In the genomic region with DNA sequence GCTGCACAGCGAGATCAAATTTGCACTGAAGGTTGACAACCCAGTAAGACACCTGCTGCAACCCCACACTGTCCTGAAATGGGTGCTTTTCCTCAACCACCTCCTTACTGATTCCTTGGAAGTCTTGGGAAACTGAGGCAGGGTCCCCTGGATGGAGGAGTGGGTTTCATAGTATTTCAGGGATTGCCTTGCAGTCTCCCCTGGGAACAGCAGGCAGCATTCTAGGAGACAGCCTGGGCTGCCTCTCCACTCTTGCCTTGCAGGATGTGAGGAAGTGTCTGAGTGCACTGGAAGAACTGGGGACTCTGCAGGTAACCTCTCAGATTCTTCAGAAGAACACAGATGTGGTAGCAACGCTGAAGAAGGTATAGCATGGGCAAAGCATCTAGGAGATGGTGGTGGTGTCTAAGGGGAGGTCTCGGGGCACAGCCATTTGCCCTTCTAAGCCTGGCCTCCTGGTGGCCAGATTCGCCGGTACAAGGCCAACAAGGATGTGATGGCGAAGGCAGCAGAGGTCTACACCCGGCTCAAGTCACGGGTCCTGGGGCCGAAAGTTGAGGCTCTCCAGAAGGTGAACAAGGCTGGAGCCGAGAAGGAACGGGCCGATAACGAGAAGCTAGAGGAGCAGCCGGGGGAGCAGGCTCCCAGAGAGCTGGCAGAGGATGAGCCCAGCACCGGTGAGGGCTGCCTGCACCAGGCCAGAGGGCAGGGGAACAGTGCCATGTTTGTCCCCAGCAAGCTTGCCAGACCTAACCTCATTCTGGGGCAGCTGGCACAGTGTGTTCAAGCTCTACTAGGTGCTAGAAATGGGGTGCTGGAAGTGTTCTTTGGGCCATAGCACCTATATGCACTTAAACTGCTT, we compare ENCODE assay signal across 21 mouse cellular contexts. TPM values are rescaled to one million over a fixed set of nuclear protein-coding genes. Genes with fewer than 3 reads are reported as not detected.
DNase-seq lines count a peak whose midpoint lies in the region; ATAC-seq and TF ChIP-seq lines count a peak whose summit lies in the region.
"Had no signal": no experiment of that assay in that cellular context is flagged by ENCODE, and none has a peak within 500 bp of the region (broad histone marks: within the 10 kb centered on the region; RNA-seq: fewer than 3 reads in every experiment).

No protein-coding gene starts in this region.

- H3K36me3 ChIP-seq in heart, embryonic 11.5 days (ENCODE audit: control insufficient read depth, insufficient read depth, low read length), result peaks cover 52% of the 10 kb centered on the region
- H3K36me3 ChIP-seq in thymus, adult 2 months (ENCODE audit: control insufficient read depth, insufficient read depth, low read length), result peaks cover 19% of the 10 kb centered on the region

- no peak overlapping the region for H3K4me3 ChIP-seq in heart, embryonic 11.5 days (ENCODE audit: low read depth, low read length)
- no peak overlapping the region for H3K4me3 ChIP-seq in thymus, adult 2 months (ENCODE audit: control insufficient read depth, insufficient read depth, low read length)
- no peak overlapping the region for H3K4me3 ChIP-seq in gastrocnemius, adult 2 months
- H3K4me3 ChIP-seq: embryonic facial prominence, embryonic 15.5 days; hindbrain, embryonic 10.5 days; liver, embryonic 13.5 days; neural tube, embryonic 12.5 days had no signal

- no peaks in the 10 kb centered on the region for H3K9me3 ChIP-seq in heart, embryonic 11.5 days (replicated peaks; ENCODE audit: control insufficient read depth, low read length)
- H3K9me3 ChIP-seq: embryonic facial prominence, embryonic 15.5 days; hindbrain, embryonic 10.5 days; liver, embryonic 13.5 days; neural tube, embryonic 12.5 days had no signal

- no peak overlapping the region for H3K27ac ChIP-seq in heart, embryonic 11.5 days (ENCODE audit: low read depth, low read length)
- no peak overlapping the region for H3K27ac ChIP-seq in thymus, adult 2 months (ENCODE audit: control insufficient read depth, insufficient read depth, low read length)
- peak overlapping the region; percentile 68 for H3K27ac ChIP-seq in gastrocnemius, adult 2 months
- H3K27ac ChIP-seq: embryonic facial prominence, embryonic 15.5 days; hindbrain, embryonic 10.5 days; liver, embryonic 13.5 days; macrophage; neural tube, embryonic 12.5 days had no signal

- 90% methylated on average over 15 of the region's 15 CpGs for WGBS in heart, embryonic 11.5 days (ENCODE audit: insufficient replicate concordance)
- WGBS in thymus, adult 2 months, result 96% methylated on average over 15 of the region's 15 CpGs

- ATAC-seq in heart, embryonic 11.5 days (replicated peaks; ENCODE audit: insufficient number of reproducible peaks, low FRiP score, low TSS enrichment), result no peak
- ATAC-seq: forebrain, embryonic 16.5 days; midbrain, embryonic 16.5 days had no signal

- no peaks in the 10 kb centered on the region for H3K27me3 ChIP-seq in heart, embryonic 11.5 days (ENCODE audit: control insufficient read depth, insufficient read depth, low read length)
- no peaks in the 10 kb centered on the region for H3K27me3 ChIP-seq in thymus, adult 2 months (ENCODE audit: control insufficient read depth, insufficient read depth, low read length)
- H3K27me3 ChIP-seq: CH12.LX; embryonic facial prominence, embryonic 15.5 days; liver, embryonic 13.5 days; neural tube, embryonic 12.5 days had no signal

- intact Hi-C loops in gastrocnemius, adult 2 months (cut with DNase I), result no loop called here

- no peaks in the 10 kb centered on the region for H3K4me1 ChIP-seq in heart, embryonic 11.5 days (ENCODE audit: control insufficient read depth, insufficient read depth, low read length)
- no peaks in the 10 kb centered on the region for H3K4me1 ChIP-seq in thymus, adult 2 months (replicated peaks; ENCODE audit: control insufficient read depth, insufficient read depth, low read length)
- H3K4me1 ChIP-seq: embryonic facial prominence, embryonic 15.5 days; hindbrain, embryonic 10.5 days; liver, embryonic 13.5 days; neural tube, embryonic 12.5 days had no signal

- no peak for TF ChIP-seq POLR2A in thymus, adult 2 months (IDR thresholded peaks at IDR 0.05; ENCODE audit: control insufficient read depth, extremely low read depth, insufficient read depth, low read length, poor library complexity)

- no peak overlapping the region for H3K9ac ChIP-seq in heart, embryonic 11.5 days (ENCODE audit: low read depth, low read length)
- H3K9ac ChIP-seq: embryonic facial prominence, embryonic 15.5 days; liver, embryonic 13.5 days; neural tube, embryonic 12.5 days had no signal

- peak; percentile 22 for DNase-seq in heart, postnatal 4 days
- no peak for DNase-seq in thymus, adult 2 months
- no peak for DNase-seq in thymus, postnatal 10 days (ENCODE audit: low spot score in 2 of 2)
- peak; percentile 84 for DNase-seq in gastrocnemius, adult 2 months
- peak; percentile 80 for DNase-seq in skeletal muscle tissue, adult 2 months (ENCODE audit: low read depth, low spot score)
- no peak for DNase-seq in cerebellum, postnatal 4 days (ENCODE audit: low spot score in 2 of 2)
- no peak for DNase-seq in layer of hippocampus, adult 9-11 months
- DNase-seq: adrenal gland, postnatal 36 days; cerebellum, postnatal 36 days; kidney, adult 11 months; liver, embryonic 13.5 days; right cerebral cortex, postnatal 4 days had no signal

- peak; percentile 46; the same call in 1 of the 2 replicates for TF ChIP-seq CTCF in thymus, adult 2 months (IDR thresholded peaks at IDR 0.05; ENCODE audit: borderline replicate concordance, control insufficient read depth, extremely low read depth, insufficient read depth, low read length, poor library complexity)
- TF ChIP-seq CTCF in gastrocnemius, adult 2 months (IDR thresholded peaks at IDR 0.05), result peak; percentile 35; the same call in 1 of the 2 replicates

- H3K4me2 ChIP-seq in heart, embryonic 11.5 days, result no peak overlapping the region
- H3K4me2 ChIP-seq: embryonic facial prominence, embryonic 15.5 days; liver, embryonic 13.5 days; neural tube, embryonic 12.5 days had no signal

RNA-seq across cellular contexts. Expression of a gene that starts 10.7 kb away (rescaled TPM):
- total RNA-seq in heart, postnatal 4 days (2021), result 10 to 100 TPM; 71.5 to 79.8 TPM
- 0.10 and 0.11 TPM in 2 replicates for polyA plus RNA-seq in heart, embryonic 11.5 days (2014; fragmentation: Nextera tagmentation; extraction: Ambion mirVana)
- polyA plus RNA-seq in thymus, adult 2 months (2012; rRNA removed), result 16.7 and 29.0 TPM in 2 replicates
- 100 to 1,000 TPM; 255 to 281 TPM for total RNA-seq in gastrocnemius, adult 2 months (2021)
- polyA plus RNA-seq: liver, embryonic 13.5 days; macrophage had no signal

RNA-seq across cellular contexts. Expression of a gene that starts 18.5 kb away (rescaled TPM):
- total RNA-seq in heart, postnatal 4 days (2021), result 10 to 100 TPM; 61.6 to 67.6 TPM
- 0.18 and 0.33 TPM in 2 replicates for polyA plus RNA-seq in heart, embryonic 11.5 days (2014; fragmentation: Nextera tagmentation; extraction: Ambion mirVana)
- 6.2 and 11.7 TPM in 2 replicates for polyA plus RNA-seq in thymus, adult 2 months (2012; rRNA removed)
- total RNA-seq in gastrocnemius, adult 2 months (2021), result 10 to 100 TPM; 22.9 to 55.7 TPM
- total RNA-seq: CH12.LX had no signal
- polyA plus RNA-seq: macrophage had no signal

RNA-seq across cellular contexts. Expression of a gene that starts 19.5 kb away (rescaled TPM):
- total RNA-seq in heart, postnatal 4 days (2021), result 10 to 100 TPM; 52.8 to 55.9 TPM
- 77.2 and 82.9 TPM in 2 replicates for polyA plus RNA-seq in heart, embryonic 11.5 days (2014; fragmentation: Nextera tagmentation; extraction: Ambion mirVana)
- 80.6 and 83.3 TPM in 2 replicates for polyA plus RNA-seq in thymus, adult 2 months (2012; rRNA removed)
- 10 to 100 TPM; 23.8 to 26.3 TPM for total RNA-seq in gastrocnemius, adult 2 months (2021)

RNA-seq across cellular contexts. Expression of a gene that starts 22.9 kb away (rescaled TPM):
- total RNA-seq in heart, postnatal 4 days (2021), result 1 to 10 TPM; 5.2 TPM
- not detected in 2 replicates for polyA plus RNA-seq in heart, embryonic 11.5 days (2014; fragmentation: Nextera tagmentation; extraction: Ambion mirVana)
- polyA plus RNA-seq in thymus, adult 2 months (2012; rRNA removed), result 23.5 and 27.0 TPM in 2 replicates
- total RNA-seq in gastrocnemius, adult 2 months (2021), result 10 to 100 TPM; 13.2 to 25.5 TPM
- total RNA-seq: CH12.LX had no signal
- polyA plus RNA-seq: forebrain, embryonic 16.5 days; hindbrain, embryonic 10.5 days; neural tube, embryonic 12.5 days; stomach, embryonic 14.5 days had no signal

RNA-seq across cellular contexts. Expression of a gene that starts 24.1 kb away (rescaled TPM):
- 10 to 100 TPM; 50.8 to 57.5 TPM for total RNA-seq in heart, postnatal 4 days (2021)
- 37.3 and 39.4 TPM in 2 replicates for polyA plus RNA-seq in heart, embryonic 11.5 days (2014; fragmentation: Nextera tagmentation; extraction: Ambion mirVana)
- polyA plus RNA-seq in thymus, adult 2 months (2012; rRNA removed), result 76.7 and 93.1 TPM in 2 replicates
- 10 to 100 TPM; 55.6 to 64.3 TPM for total RNA-seq in gastrocnemius, adult 2 months (2021)

Comparison
In these comparisons a context has a peak if more than half of its experiments do, and no peak if none do; other contexts are left out.
1. DNase-seq: peak in heart, postnatal 4 days (single experiment), gastrocnemius, adult 2 months (single experiment) and skeletal muscle tissue, adult 2 months (single experiment); none in thymus, adult 2 months (single experiment), thymus, postnatal 10 days (0 of 2), cerebellum, postnatal 4 days (0 of 2) and layer of hippocampus, adult 9-11 months (single experiment).